Mouse (Mus musculus): ENCODE measurements around the gene 1700020D05Rik. TPM values are rescaled to one million over a fixed set of nuclear protein-coding genes. Genes with fewer than 3 reads are reported as not detected.

The 1700020D05Rik gene
- 0.69 and 2.8 TPM in 2 replicates for total RNA-seq (2017)

DNA sequence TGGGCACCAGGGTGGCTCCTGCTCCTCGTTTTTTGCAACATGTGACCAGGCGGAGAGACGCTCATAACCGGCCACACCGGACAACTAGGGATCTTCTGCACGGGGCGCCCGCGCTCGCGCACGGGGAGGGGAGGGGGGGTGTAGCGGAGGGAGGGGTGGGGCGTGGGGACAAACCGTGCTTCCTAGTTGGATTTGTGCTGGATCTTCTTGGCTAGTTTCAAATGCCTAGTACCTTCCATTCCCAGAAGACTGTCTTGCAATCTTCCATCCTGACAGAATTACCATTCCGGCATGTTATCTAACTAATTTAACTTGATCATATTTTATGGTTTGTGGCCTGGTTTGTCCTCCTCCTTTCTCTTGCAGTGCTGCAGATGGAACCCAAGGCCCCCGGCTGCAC, at the start of gene 1700020D05Rik:
Gene 1700020D05Rik, minus strand, starts transcription at position 101 of the 400 bp plus-strand sequence.
- ATAC-seq (replicated peaks in 1 of 2; ENCODE audit: insufficient read depth in 1 of 2, low FRiP score in 2 of 2, low TSS enrichment in 1 of 2, low read depth in 1 of 2, poor library complexity in 2 of 2, severe bottlenecking in 2 of 2), result no peak

- no peak for ATAC-seq (replicated peaks in 1 of 2; ENCODE audit: insufficient read depth in 1 of 2, low FRiP score in 2 of 2, low TSS enrichment in 1 of 2, low read depth in 1 of 2, poor library complexity in 2 of 2, severe bottlenecking in 2 of 2)
Observed at GRCm38 (mm10) chr19:5547471-5548056, 44.0 kb upstream of the 1700020D05Rik start.

DNA sequence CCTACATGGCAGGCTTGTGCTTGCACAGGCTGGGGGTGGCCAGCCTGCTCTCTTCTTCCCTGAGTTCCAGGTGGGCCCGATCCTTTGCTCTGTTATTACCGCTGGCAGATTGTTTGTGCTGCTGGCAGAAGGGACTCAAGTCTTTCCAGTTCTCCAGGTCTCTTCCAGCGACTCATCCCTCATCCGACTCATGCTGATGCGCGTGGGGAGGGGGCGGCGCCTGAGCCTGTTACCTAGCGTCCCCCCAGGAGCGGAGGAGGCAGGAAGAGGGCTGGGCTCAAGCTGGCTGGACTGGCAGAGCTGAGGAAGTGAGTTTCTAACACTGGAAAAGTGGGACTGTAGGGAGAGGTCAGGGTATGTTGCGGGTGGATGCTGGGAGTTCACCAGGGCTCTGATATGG, 40.4 kb upstream of the 1700020D05Rik start:
- ATAC-seq (replicated peaks in 1 of 2; ENCODE audit: insufficient read depth in 1 of 2, low FRiP score in 2 of 2, low TSS enrichment in 1 of 2, low read depth in 1 of 2, poor library complexity in 2 of 2, severe bottlenecking in 2 of 2), result no peak

GRCm38 (mm10) chr19:5543362-5543761, 39.8 kb upstream of the 1700020D05Rik start:
- no peak for ATAC-seq (replicated peaks in 1 of 2; ENCODE audit: insufficient read depth in 1 of 2, low FRiP score in 2 of 2, low TSS enrichment in 1 of 2, low read depth in 1 of 2, poor library complexity in 2 of 2, severe bottlenecking in 2 of 2)

GRCm38 (mm10) chr19:5538786-5539185, 35.2 kb upstream of the 1700020D05Rik start:
- no peak for ATAC-seq (replicated peaks in 1 of 2; ENCODE audit: insufficient read depth in 1 of 2, low FRiP score in 2 of 2, low TSS enrichment in 1 of 2, low read depth in 1 of 2, poor library complexity in 2 of 2, severe bottlenecking in 2 of 2)

- no peak for ATAC-seq (replicated peaks in 1 of 2; ENCODE audit: insufficient read depth in 1 of 2, low FRiP score in 2 of 2, low TSS enrichment in 1 of 2, low read depth in 1 of 2, poor library complexity in 2 of 2, severe bottlenecking in 2 of 2)
Observed at GRCm38 (mm10) chr19:5532520-5532919, 28.9 kb upstream of the 1700020D05Rik start.

GRCm38 (mm10) chr19:5530138-5530524, 26.5 kb upstream of the 1700020D05Rik start:
- no peak for ATAC-seq (replicated peaks in 1 of 2; ENCODE audit: insufficient read depth in 1 of 2, low FRiP score in 2 of 2, low TSS enrichment in 1 of 2, low read depth in 1 of 2, poor library complexity in 2 of 2, severe bottlenecking in 2 of 2)

DNA sequence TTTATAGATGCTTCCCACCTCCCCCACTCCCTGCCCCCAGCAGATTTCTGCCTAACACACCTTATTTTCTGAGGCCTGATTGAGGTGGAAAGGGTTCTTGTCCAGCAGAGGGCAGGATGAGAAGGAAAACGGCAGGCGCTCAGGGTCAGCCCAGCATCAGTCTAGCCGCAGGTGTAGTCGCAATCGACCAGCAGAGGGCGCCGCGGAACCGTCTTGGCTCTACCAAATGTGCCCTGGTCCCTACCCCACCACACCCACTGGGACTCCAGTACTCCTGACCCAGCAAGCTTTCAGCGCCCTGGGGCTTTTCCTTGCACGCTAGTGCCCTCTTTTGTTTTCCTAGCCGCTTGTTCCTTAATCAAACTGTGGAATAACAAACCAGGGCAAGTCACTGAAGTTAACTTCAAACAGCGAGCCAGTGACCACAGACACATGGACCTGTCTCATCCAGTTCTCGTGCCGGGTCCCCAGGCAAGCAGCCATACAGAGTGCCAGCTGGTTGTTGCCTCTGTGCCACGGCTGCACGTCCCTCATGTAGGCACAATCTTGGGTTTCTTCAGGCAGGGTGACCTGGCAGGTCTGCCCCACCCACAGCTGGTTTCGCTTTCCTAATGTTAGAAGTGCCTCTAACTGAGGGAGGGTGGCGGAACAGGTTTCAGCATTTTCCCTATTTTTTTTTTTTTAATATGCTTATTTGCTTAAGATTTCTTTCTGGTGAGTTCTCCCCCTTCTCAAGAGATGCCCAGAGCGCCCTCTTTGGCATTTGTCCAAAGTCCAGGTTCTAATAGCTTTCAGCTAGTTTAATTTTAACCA, 25.9 kb upstream of the 1700020D05Rik start:
- ATAC-seq (replicated peaks in 1 of 2; ENCODE audit: insufficient read depth in 1 of 2, low FRiP score in 2 of 2, low TSS enrichment in 1 of 2, low read depth in 1 of 2, poor library complexity in 2 of 2, severe bottlenecking in 2 of 2), result peak; percentile 97 to 98

GRCm38 (mm10) chr19:5525204-5525603, 21.6 kb upstream of the 1700020D05Rik start:
- no peak for ATAC-seq (replicated peaks in 1 of 2; ENCODE audit: insufficient read depth in 1 of 2, low FRiP score in 2 of 2, low TSS enrichment in 1 of 2, low read depth in 1 of 2, poor library complexity in 2 of 2, severe bottlenecking in 2 of 2)

DNA sequence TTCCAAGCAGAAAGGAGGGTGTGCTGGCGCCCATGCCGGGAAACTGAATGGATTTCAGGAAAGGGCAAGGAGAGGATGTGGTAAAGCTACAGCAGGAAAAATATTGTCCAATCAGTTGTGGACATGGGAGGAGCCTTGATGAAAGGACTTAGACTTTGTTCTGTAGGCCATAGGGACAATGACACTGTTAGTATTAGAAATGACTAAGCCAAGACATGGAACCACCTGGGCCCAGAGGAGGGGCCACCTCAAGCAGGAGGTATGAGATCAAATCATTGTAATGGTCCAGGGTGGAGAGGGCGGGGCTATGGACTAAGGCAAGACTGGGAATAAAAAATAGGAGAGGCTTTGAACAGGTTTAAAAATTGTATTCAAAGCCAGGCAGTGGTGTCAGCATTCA, 15.1 kb upstream of the 1700020D05Rik start:
- ATAC-seq (replicated peaks in 1 of 2; ENCODE audit: insufficient read depth in 1 of 2, low FRiP score in 2 of 2, low TSS enrichment in 1 of 2, low read depth in 1 of 2, poor library complexity in 2 of 2, severe bottlenecking in 2 of 2), result no peak

DNA sequence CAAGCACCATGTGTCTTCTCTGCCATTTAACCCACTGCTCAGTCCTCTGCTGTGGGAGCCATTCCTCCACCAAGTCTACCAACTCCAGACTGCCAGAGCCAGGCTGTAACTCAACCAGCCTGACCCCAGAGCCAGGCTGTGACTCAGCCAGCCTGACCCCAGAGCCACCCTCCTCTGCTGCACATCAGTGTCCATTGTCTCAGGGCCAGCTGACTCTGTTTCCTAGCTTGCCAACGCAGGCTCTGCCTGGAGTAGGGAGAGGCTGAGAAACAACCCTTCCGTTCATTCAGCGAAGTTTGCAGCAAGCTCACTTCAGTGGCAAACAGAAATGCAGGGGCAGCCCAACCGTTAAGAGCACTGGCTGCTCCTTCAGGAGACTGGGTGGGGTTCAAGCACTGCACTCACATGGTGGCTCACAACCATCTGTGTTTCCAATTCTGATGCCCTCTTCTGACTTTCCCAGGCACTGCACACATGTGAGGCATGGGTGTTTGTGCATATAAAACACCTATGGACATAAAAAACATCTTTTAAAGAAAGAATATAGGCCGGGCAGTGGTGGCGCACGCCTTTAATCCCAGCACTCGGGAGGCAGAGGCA, 13.4 kb upstream of the 1700020D05Rik start:
- no peak for ATAC-seq (replicated peaks in 1 of 2; ENCODE audit: insufficient read depth in 1 of 2, low FRiP score in 2 of 2, low TSS enrichment in 1 of 2, low read depth in 1 of 2, poor library complexity in 2 of 2, severe bottlenecking in 2 of 2)

DNA sequence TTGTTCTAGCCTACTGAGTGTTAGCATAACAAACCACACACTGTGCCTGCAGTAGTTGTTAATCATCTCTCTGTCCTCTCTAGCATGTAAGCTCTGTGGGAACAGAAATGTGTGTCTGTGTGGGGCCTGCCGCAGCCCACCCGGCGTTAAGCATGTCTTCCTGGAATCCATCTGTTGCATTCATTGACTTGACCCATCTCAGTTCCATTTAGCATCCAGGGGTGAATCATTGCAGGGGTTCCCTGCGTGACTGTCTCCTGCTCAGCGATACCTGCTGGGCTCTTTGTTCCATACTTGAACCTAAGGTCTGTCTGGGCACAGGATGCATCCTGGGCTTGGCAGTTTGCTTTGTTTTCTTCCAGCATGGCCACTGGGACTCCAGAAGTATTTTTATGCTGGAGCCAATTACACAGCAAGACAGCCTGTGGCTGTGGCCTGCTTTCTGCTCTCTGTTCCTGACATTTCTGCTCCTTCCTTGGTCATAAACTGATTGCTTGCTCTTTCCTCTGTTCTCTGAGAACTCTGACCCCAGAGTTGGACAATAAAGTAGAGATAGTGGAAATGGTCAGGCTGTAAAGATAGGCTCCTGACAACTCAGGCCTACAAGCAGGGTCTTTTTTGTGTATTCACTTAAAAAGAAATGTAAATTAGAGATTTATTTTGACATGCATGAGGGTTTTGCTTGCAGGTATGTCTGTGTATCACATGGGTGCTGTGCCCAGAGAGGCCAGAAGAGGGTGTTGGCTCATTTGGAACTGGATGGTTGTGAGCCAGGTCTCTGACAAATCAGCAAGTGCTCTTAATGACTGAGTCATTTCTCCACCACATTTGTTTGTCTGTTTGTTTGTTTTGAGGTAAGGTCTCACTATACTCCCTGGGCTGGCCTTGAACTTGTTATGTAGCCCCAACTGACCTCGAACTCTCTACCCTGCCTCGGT, 12.5 kb upstream of the 1700020D05Rik start:
- no peak for ATAC-seq (replicated peaks in 1 of 2; ENCODE audit: insufficient read depth in 1 of 2, low FRiP score in 2 of 2, low TSS enrichment in 1 of 2, low read depth in 1 of 2, poor library complexity in 2 of 2, severe bottlenecking in 2 of 2)

- ATAC-seq (replicated peaks in 1 of 2; ENCODE audit: insufficient read depth in 1 of 2, low FRiP score in 2 of 2, low TSS enrichment in 1 of 2, low read depth in 1 of 2, poor library complexity in 2 of 2, severe bottlenecking in 2 of 2), result no peak
Observed at GRCm38 (mm10) chr19:5513005-5513349, 9.4 kb upstream of the 1700020D05Rik start.

DNA sequence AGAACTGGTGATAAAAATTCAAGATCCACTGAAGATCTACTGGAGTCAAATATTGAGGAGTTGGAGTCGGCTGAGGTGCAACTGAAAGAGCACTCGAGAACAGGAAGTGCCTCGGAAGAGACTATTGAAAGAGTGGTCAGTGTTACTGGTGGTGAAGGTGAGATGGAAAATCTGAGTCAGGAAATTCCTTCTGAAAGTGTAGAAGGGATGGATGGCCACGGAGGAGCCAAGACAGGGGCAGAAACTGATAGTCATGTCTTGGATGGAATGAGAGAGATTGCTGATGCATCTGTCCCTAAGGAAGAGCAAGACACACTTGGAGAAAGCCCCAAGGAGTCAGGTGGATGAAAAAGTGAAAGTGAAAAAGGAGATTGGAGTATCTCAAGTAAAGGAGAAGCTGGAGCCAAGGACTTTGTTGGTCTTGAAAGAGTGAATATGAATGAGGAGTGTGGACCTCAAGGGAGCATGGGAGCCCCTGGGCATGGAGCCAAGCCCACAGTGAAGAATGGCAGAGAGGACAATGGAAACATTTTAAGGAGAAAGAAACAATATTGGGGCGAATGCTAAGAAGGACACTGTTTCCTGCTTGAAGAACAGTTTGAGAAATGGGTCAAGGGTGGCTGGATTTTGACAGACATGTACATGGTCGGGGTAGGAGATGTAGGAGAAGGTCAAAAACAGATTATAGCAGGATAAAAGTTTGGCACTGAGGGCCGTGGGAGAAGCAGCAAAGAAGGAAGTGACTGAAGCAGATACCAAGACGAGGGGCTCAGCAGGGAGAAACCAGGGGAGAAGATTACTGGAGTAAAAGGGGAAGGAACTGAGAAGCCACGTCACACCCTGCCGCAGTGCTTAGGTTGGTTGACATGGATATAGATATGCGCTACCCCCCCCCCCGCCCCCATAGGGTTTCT, 8.8 kb upstream of the 1700020D05Rik start:
- peak; percentile 60 to 70 for ATAC-seq (replicated peaks in 1 of 2; ENCODE audit: insufficient read depth in 1 of 2, low FRiP score in 2 of 2, low TSS enrichment in 1 of 2, low read depth in 1 of 2, poor library complexity in 2 of 2, severe bottlenecking in 2 of 2)

- ATAC-seq (replicated peaks in 1 of 2; ENCODE audit: insufficient read depth in 1 of 2, low FRiP score in 2 of 2, low TSS enrichment in 1 of 2, low read depth in 1 of 2, poor library complexity in 2 of 2, severe bottlenecking in 2 of 2), result no peak
Observed at GRCm38 (mm10) chr19:5511074-5511632, 7.6 kb upstream of the 1700020D05Rik start.
